Mouse (Mus musculus) testis, adult 2 months (tissue): ENCODE results near the gene Arid1a. TPM values are rescaled to one million over a fixed set of nuclear protein-coding genes. Genes with fewer than 3 reads are reported as not detected.

Experiments used
- H3K27ac ChIP-seq: fragments of 200-500 bp; 2 replicates; pipeline ENCODE4 v1.5.1; 2012; ENCODE audit warnings: low read depth, low read length; ENCODE audit not compliant: control insufficient read depth, insufficient read depth
- H3K27me3 ChIP-seq: fragments of 200-500 bp; 2 replicates; pipeline ENCODE4 v1.6.1; 2012; ENCODE audit warnings: mild to moderate bottlenecking, low read length, moderate library complexity; ENCODE audit not compliant: control insufficient read depth, insufficient read depth
- H3K36me3 ChIP-seq: fragments of 200-500 bp; 2 replicates; pipeline ENCODE4 v1.6.1; 2012; ENCODE audit warnings: mild to moderate bottlenecking, low read length; ENCODE audit not compliant: control insufficient read depth, insufficient read depth
- H3K4me1 ChIP-seq: fragments of 200-500 bp; 2 replicates; pipeline ENCODE4 v1.6.1; 2012; ENCODE audit warnings: low read length; ENCODE audit not compliant: control insufficient read depth, insufficient read depth
- H3K4me3 ChIP-seq: fragments of 200-500 bp; 2 replicates; pipeline ENCODE4 v1.5.1; 2012; ENCODE audit warnings: low read depth, mild to moderate bottlenecking, low read length, moderate library complexity, mixed read lengths; ENCODE audit not compliant: control insufficient read depth
- CTCF ChIP-seq: fragments of 200-500 bp; IDR thresholded peaks from 2 replicates; pipeline ENCODE4 v1.5.1; 2012; ENCODE audit warnings: low read depth, mild to moderate bottlenecking, inconsistent platforms, low read length, moderate library complexity; ENCODE audit not compliant: control insufficient read depth, insufficient read depth, insufficient replicate concordance
- POLR2A ChIP-seq: fragments of 200-500 bp; IDR thresholded peaks from 2 replicates; pipeline ENCODE4 v1.6.1; 2012; ENCODE audit warnings: low read depth, mild to moderate bottlenecking, inconsistent platforms, low read length, moderate library complexity; ENCODE audit not compliant: control insufficient read depth
- polyA plus RNA-seq: library from polyadenylated mRNA; depleted of rRNA; stranded (reverse); fragments of >200 nt; gene quantifications from 2 replicates; pipeline ENCODE4 v1.2.3, GENCODE M21; 2012

The Arid1a gene
- polyA plus RNA-seq, 1 experiment = 36.4 TPM

DNA sequence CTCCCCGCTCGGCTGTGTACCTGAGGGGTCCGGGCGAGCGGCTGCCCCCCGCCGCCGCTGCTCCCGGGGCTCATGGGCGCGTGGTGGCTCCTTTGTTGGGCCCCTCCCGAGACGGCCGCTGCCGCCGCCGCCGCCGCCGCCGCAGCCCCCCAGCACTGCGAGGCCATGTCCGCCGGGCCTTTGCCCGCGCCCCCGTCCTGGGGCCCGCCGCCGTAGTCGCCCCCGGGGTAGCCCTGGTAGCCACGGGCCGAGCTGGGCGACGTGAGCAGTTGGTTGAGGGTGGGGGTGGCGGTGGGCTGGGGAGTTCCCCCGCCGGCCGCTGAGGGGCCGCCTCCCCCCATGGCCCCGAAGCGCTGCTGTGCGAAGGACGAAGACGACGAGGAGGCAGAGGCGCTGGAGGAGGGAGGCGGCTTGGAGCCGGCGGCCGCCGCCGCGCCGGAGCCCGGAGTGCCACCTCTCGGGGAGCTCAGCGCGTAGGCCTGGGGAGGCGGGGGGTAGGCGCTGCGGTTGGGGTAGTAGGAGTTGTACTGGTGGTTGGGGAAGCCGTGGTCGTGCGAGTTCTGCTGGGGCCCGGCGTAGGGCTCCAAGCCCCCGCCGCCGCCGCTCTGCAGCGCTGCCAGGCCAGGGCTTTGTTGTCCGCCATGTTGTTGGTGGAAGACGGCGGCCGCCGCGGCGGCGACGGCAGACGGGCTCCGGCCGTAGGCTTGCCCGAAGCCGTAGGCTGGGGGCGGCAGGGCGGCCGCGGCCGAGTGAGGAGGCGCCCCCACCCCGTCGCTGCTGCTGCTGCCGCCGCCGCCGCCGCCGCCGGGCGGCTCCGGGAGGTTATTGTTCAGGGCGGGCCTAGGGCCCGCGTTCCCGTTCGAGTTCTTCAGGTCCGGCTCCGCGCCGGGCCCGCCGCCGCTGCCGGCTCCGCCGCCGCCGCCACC lies 3.9 kb downstream of the Arid1a start:
- H3K4me3 ChIP-seq = peak overlapping the region; percentile 82
- H3K4me1 ChIP-seq = peaks cover 26% of the 10 kb centered on the region
- H3K27ac ChIP-seq = peak overlapping the region; percentile 91
- TF ChIP-seq CTCF (no peak), POLR2A (peak; percentile 26; the same call in 1 of the 2 replicates)
- H3K27me3 ChIP-seq = no peaks in the 10 kb centered on the region
- H3K36me3 ChIP-seq = no peaks in the 10 kb centered on the region

DNA sequence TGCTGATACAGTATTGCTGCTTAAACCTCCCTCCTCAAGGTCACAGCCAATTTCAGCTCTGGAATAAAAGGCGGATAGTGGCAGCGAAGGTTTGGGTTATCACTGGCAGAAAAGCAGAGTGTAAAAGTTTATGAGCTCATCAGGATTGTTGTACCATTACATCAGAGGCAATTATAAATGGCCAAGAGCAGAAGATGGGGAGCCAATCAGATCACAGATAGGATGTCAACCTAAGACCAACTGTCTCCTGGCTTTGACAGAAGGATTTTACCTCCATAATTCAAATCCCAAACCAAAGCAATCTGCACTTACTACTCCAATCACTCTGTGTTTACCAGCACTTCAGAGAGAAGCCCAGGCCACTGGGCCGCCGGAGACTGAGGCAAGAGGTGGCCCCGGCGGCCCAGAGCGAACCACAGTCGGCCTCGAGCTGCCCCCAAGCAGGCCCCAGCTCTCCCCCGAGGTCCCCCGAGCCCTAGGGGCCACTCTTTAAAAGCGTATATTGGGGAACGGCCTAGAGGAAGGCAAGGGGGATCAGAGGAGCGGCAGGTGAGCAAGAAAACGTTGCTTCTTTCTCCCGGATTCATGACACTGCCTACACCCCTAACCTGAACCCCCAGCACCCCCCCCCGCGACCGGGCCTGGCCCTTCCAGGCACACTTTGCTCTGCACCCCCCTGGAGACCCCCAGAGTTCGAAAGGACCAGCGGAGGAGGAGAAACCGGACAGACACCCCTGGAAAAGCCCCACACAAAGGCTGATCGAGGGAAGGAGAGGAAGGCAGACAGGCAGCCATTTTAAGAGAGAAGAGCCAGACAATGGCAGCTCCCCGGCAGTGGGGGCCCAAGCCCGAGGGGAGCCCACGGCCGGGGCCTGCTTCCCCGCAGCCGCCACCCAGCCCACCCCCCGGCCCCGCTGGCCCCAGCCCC lies 4.8 kb downstream of the Arid1a start:
- peaks cover 19% of the 10 kb centered on the region for H3K4me1 ChIP-seq
- TF ChIP-seq CTCF (no peak), POLR2A (no peak)
- H3K27ac ChIP-seq = peak overlapping the region; percentile 41
- no peaks in the 10 kb centered on the region for H3K36me3 ChIP-seq
- H3K4me3 ChIP-seq = peak overlapping the region; percentile 82
- no peaks in the 10 kb centered on the region for H3K27me3 ChIP-seq

DNA sequence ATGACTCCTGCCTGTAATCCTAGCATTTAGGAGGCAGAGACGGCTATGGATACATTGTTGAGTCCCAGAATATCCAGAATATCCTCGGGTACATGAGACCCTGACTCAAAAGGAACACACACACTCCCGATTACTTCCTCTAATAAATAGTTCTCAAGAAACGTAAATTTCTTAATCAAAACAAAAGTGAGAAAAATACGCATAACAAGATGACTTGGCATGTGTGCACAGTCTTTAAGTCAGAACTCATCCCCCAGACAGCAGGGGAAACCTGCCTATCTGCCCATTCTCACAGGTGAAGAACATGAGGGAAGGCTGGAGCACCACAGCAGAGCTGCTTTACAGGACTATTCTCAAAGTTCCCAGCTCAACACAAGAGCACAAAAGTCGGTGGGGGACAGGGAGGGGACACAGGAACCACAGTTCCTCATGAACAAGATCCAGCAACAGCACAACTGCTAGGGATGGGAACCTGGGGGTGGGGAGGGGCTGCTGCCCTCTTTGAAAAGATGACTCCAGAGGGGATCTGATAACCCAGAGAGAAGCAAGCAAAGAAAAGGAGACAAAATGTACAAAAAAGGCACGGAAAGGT lies 6.3 kb downstream of the Arid1a start:
- TF ChIP-seq CTCF = no peak
- TF ChIP-seq POLR2A = no peak
- H3K27ac ChIP-seq = no peak overlapping the region
- no peaks in the 10 kb centered on the region for H3K27me3 ChIP-seq
- H3K4me1 ChIP-seq = peaks cover 14% of the 10 kb centered on the region
- H3K4me3 ChIP-seq = no peak overlapping the region
- no peaks in the 10 kb centered on the region for H3K36me3 ChIP-seq

DNA sequence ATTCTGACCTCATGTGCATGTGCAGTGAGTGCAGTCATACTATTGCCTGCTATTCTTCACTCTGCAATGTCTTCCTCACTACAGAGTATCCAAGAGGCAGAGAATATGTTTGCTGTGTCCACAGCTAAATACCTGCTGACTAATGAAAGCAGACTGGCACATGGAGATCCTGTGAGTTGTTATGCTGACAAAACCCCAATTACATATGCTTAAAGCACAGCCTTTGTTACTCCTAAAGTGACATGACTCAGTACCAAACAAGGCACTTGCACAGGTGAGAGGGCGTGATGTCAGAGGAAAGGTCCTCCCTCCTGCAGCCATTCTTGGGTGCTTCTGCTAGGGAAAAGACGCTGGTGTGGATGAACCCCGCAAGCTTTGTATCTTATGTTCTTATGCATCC lies 21.3 kb downstream of the Arid1a start:
- Histone ChIP-seq H3K4me1 (no peaks in the 10 kb centered on the region), H3K36me3 (no peaks in the 10 kb centered on the region), H3K4me3 (no peak overlapping the region), H3K27me3 (no peaks in the 10 kb centered on the region), H3K27ac (no peak overlapping the region)
- no peak for TF ChIP-seq CTCF
- no peak for TF ChIP-seq POLR2A

DNA sequence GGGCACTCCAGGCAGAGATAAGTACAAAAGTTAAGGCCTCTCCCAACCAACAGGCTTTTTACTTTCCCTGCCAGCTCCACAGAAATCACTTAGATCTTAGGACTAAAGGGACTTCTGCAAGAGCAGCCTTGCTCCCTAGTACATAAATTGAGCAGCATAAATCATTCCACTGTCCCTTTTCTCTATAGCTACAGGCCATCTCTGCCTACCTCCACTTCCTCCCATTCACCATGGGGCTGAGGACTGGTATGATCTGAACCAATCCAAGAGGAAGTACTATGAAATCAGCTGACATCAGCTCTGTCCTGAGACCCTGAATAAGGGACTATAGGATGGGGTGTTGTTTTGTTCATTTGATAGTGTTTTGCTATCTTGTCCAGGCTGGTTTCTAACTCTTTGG lies 26.4 kb downstream of the Arid1a start:
- H3K4me1 ChIP-seq = peaks cover 11% of the 10 kb centered on the region
- H3K4me3 ChIP-seq = no peak overlapping the region
- H3K36me3 ChIP-seq = no peaks in the 10 kb centered on the region
- H3K27ac ChIP-seq = no peak overlapping the region
- no peak for TF ChIP-seq POLR2A
- no peaks in the 10 kb centered on the region for H3K27me3 ChIP-seq

DNA sequence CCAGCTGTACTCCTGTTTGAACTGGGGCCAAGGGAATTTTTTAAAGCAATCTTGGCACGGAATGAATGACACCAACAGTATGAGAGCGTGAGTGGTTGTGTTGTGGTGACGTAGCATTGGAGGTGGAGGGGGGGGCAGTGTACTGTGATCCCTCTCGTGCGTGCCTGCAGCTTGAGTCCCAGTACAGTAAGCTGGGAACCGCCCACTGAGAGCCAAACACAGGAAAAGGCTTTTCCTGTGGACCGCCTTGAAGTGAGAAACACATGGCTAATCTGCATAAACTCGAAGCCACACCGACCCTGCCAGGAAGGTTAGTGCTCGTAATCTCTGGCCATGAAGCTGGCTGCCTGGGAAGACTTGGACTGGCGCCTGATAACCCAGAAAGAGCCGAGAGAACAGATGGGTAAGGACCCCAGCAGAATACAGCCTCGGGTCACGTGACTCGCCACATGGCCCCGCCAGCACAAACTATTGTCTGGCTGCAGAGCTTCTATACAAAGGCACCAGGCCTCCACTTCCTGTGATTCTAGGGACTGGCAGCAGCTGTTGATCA lies 27.0 kb downstream of the Arid1a start:
- Histone ChIP-seq H3K27ac (no peak overlapping the region), H3K36me3 (no peaks in the 10 kb centered on the region), H3K4me3 (no peak overlapping the region), H3K4me1 (peaks cover 11% of the 10 kb centered on the region), H3K27me3 (no peaks in the 10 kb centered on the region)
- no peak for TF ChIP-seq POLR2A
- TF ChIP-seq CTCF = no peak

DNA sequence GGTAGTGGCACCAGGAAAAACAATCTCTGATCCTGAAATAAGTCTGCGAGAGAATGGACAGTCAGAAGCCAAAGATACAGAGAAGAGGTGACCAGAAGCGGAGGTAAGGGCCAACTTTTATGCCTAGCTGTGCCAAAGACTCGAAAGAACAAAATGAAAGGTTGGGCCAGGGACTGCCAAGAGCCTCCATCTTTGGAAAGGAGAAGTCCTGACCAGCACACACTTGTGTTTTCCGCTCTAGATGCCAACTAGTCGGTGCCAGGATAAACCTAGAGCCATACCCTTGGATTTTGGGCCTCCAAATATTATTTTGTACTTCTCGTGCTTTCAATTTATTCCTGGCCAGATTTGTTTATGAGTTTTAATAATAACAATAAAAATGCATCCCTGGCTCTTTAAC lies 27.6 kb downstream of the Arid1a start:
- TF ChIP-seq CTCF (no peak), POLR2A (no peak)
- no peak overlapping the region; the same call in 1 of the 2 replicates for H3K4me3 ChIP-seq
- H3K4me1 ChIP-seq = peaks cover 11% of the 10 kb centered on the region
- no peaks in the 10 kb centered on the region for H3K27me3 ChIP-seq
- no peaks in the 10 kb centered on the region for H3K36me3 ChIP-seq
- no peak overlapping the region for H3K27ac ChIP-seq
